Mouse (Mus musculus) hindbrain, postnatal 0 days (tissue): ENCODE measurements around the gene Gng10. TPM values are rescaled to one million over a fixed set of nuclear protein-coding genes. Genes with fewer than 3 reads are reported as not detected.

Experiments
- ATAC-seq: fragments of 200-750 bp; cut with Nextera tagmentation; 2 replicates; pipeline ENCODE4 v1.8.0; 2017; ENCODE audit warnings: mild to moderate bottlenecking, moderate TSS enrichment, moderate library complexity
- DNase-seq: peaks from one replicate; pipeline ENCODE4 v3.0.0-alpha.2; 2015; ENCODE audit warnings: low spot score
- H3K27ac ChIP-seq: fragments of 300-500 bp; sonication (generic); 2 replicates; pipeline ENCODE4 v1.5.1; 2014; ENCODE audit warnings: mild to moderate bottlenecking
- H3K27me3 ChIP-seq: fragments of 300-500 bp; sonication (generic); 2 replicates; pipeline ENCODE4 v1.6.1; 2014; ENCODE audit warnings: low read length, mixed read lengths; ENCODE audit not compliant: insufficient read depth
- H3K36me3 ChIP-seq: fragments of 300-500 bp; sonication (generic); 2 replicates; pipeline ENCODE4 v1.6.1; 2014; ENCODE audit warnings: low read length, mixed read lengths; ENCODE audit not compliant: insufficient read depth
- H3K4me1 ChIP-seq: fragments of 300-500 bp; sonication (generic); 2 replicates; pipeline ENCODE4 v1.6.1; 2014; ENCODE audit warnings: antibody characterized with exemption, low read length, mixed read lengths; ENCODE audit not compliant: insufficient read depth
- H3K4me2 ChIP-seq: fragments of 300-500 bp; sonication (generic); 2 replicates; pipeline ENCODE4 v1.6.1; 2014; ENCODE audit warnings: low read depth, mild to moderate bottlenecking, low read length, moderate library complexity, mixed read lengths
- H3K4me3 ChIP-seq: fragments of 300-500 bp; sonication (generic); 2 replicates; pipeline ENCODE4 v1.5.1; 2014; ENCODE audit warnings: low read length
- H3K9ac ChIP-seq: fragments of 300-500 bp; sonication (generic); replicated peaks from 2 replicates; pipeline ENCODE4 v1.6.1; 2014; ENCODE audit warnings: mild to moderate bottlenecking, low read length, moderate library complexity, mixed read lengths
- H3K9me3 ChIP-seq: fragments of 300-500 bp; sonication (generic); 2 replicates; pipeline ENCODE4 v1.6.1; 2016; ENCODE audit warnings: low read length, mixed read lengths
- CTCF ChIP-seq: IDR thresholded peaks from 2 replicates; pipeline ENCODE4 v1.5.1; 2016; ENCODE audit warnings: antibody characterized with exemption, control low read depth, low read depth
- WGBS: fragments of 180-500 bp; shearing (Covaris S2); extraction: QIAGEN DNeasy Blood & Tissue Kit; methylation state at CpG from one replicate; pipeline ENCODE4 v1.1.7; 2014; 5-methylcytosine and 5-hydroxymethylcytosine counted together
- polyA plus RNA-seq: library from polyadenylated mRNA; unstranded; fragments of >200 nt; fragmentation: Nextera tagmentation; extraction: Ambion mirVana; gene quantifications from 2 replicates; pipeline ENCODE4 v1.2.1, GENCODE M21; 2015
- total RNA-seq: library from RNA; depleted of rRNA; stranded (reverse); fragments of >200 nt; gene quantifications from 2 replicates; pipeline ENCODE4 v1.2.3, GENCODE M21; 2014

The Gng10 gene
- total and polyA plus RNA-seq, 2 experiments from 2014 or later, result 86.0 to 184 TPM

DNA sequence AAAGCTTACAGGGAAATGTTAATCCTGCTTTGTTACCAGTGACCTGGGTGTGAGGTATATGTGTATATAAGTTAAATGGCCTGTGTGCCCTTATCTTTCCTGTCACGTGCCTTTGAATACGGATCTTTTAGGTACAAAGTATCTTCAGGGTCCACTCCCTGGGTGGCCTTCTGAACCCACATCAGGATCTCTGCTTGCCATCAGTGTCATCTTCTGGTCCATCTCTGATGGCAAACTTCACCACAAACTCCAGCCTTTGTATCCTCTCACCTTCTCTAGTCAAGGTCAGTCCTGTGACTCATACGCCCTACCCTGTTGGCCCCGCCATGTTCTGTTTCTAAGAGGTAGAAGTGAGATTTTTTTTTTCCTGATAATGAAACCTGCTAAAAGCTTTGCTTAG lies 40.1 kb upstream of the Gng10 start, which contains the start of gene Dnajc25:
TSS of gene Dnajc25 (plus strand) at position 301 of the 400 bp plus-strand sequence.
- Histone ChIP-seq H3K4me3 (no peak within 1 kb of the TSS), H3K27ac (no peak within 1 kb of the TSS), H3K4me1 (no peaks in the 10 kb centered on the region), H3K27me3 (no peaks in the 10 kb centered on the region), H3K4me2 (no peak within 1 kb of the TSS), H3K9ac (no peak within 1 kb of the TSS), H3K36me3 (no peaks in the 10 kb centered on the region), H3K9me3 (no peaks in the 10 kb centered on the region)
- no peak for TF ChIP-seq CTCF
- 90% methylated on average over 4 of the region's 4 CpGs for WGBS
- ATAC-seq (no peak), DNase-seq (no peak)

- H3K9ac ChIP-seq, result no peak overlapping the region
- H3K27ac ChIP-seq, result no peak overlapping the region
- ATAC-seq (no peak), DNase-seq (no peak)
- H3K27me3 ChIP-seq, result no peaks in the 10 kb centered on the region
- no peak overlapping the region for H3K4me3 ChIP-seq
- 84% methylated on average over 8 of the region's 8 CpGs for WGBS
- no peaks in the 10 kb centered on the region for H3K9me3 ChIP-seq
- H3K4me1 ChIP-seq, result no peaks in the 10 kb centered on the region
- no peak overlapping the region for H3K4me2 ChIP-seq
- no peak for TF ChIP-seq CTCF
- no peaks in the 10 kb centered on the region for H3K36me3 ChIP-seq
These were observed 39.6 kb upstream of the Gng10 start for GRCm38 (mm10) chr4:58995251-58995693.

DNA sequence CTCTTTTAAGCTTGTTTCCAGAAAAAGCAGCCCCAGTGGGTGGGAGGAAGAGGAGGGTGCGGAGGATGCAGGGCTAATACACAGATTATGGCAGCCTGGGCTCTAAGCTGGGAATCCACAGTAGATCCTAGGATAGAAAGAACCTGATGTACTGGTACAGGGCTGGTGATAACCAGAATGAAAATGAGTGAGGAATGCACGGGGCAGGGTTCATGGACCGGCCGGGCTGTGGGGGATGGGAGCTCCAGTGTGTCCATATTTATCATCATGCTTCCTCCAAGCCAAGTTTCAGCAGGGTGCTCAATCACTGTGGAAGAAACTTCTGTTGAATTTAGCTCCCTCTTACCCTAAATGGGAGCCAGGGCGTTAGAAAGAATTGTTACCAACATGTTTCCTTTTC lies 37.8 kb upstream of the Gng10 start:
- ATAC-seq (no peak), DNase-seq (no peak)
- Histone ChIP-seq H3K36me3 (no peaks in the 10 kb centered on the region), H3K27me3 (no peaks in the 10 kb centered on the region), H3K9ac (no peak overlapping the region), H3K4me2 (no peak overlapping the region), H3K4me1 (no peaks in the 10 kb centered on the region), H3K27ac (no peak overlapping the region), H3K9me3 (no peaks in the 10 kb centered on the region), H3K4me3 (no peak overlapping the region)
- WGBS, result 66% methylated on average over 5 of the region's 5 CpGs
- TF ChIP-seq CTCF, result no peak

DNA sequence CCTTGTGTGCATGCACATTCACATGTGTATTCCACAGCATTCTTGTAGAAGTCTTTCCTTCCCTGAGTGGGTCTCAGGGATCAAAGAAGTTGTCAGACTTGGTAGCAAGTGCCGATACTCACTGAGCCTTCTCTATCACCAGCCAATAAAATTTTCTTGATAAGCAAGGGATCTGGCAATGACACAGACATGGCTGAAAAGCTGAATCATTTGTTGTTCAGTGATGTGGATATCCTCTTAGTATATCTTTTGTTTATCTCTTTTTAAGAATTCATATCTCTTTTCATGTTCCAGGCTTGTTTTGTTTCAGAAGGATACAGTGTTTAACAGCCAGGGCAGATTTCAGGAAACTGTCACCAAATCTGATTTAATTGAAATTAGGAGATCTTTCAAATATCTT lies 36.2 kb upstream of the Gng10 start:
- Histone ChIP-seq H3K27me3 (no peaks in the 10 kb centered on the region), H3K36me3 (no peaks in the 10 kb centered on the region), H3K27ac (no peak overlapping the region), H3K4me3 (no peak overlapping the region), H3K9me3 (no peaks in the 10 kb centered on the region), H3K4me1 (0 out of 2 replicates have a peak, but pooled peaks cover 3% of the 10 kb centered on the region), H3K9ac (no peak overlapping the region), H3K4me2 (no peak overlapping the region)
- no peak for ATAC-seq
- no peak for TF ChIP-seq CTCF
- 63% methylated on average over 1 of the region's 1 CpGs for WGBS
- DNase-seq, result no peak

- H3K4me1 ChIP-seq, result peaks cover 8% of the 10 kb centered on the region; the same call in 1 of the 2 replicates
- H3K9me3 ChIP-seq, result no peaks in the 10 kb centered on the region
- DNase-seq (peak; percentile 84), ATAC-seq (no peak)
- no peak overlapping the region for H3K9ac ChIP-seq
- no peak overlapping the region for H3K27ac ChIP-seq
- TF ChIP-seq CTCF, result peak; percentile 93
- H3K27me3 ChIP-seq, result no peaks in the 10 kb centered on the region
- 6% methylated on average over 2 of the region's 2 CpGs for WGBS
- no peak overlapping the region for H3K4me3 ChIP-seq
- H3K4me2 ChIP-seq, result no peak overlapping the region
- H3K36me3 ChIP-seq, result no peaks in the 10 kb centered on the region
These were observed 35.2 kb upstream of the Gng10 start for GRCm38 (mm10) chr4:58999686-59000085.

GRCm38 (mm10) chr4:59000614-59001013 lies 34.3 kb upstream of the Gng10 start:
- WGBS, result 0% methylated on average over 2 of the region's 2 CpGs
- Histone ChIP-seq H3K4me1 (peaks cover 8% of the 10 kb centered on the region; the same call in 1 of the 2 replicates), H3K27ac (no peak overlapping the region), H3K9me3 (no peaks in the 10 kb centered on the region), H3K9ac (no peak overlapping the region), H3K4me3 (no peak overlapping the region), H3K36me3 (no peaks in the 10 kb centered on the region), H3K4me2 (no peak overlapping the region), H3K27me3 (no peaks in the 10 kb centered on the region)
- ATAC-seq, result no peak
- DNase-seq, result peak; percentile 37
- peak; percentile 52; the same call in 1 of the 2 replicates for TF ChIP-seq CTCF

GRCm38 (mm10) chr4:59002948-59003805 lies 31.7 kb upstream of the Gng10 start, which contains the start of gene Gm20503:
TSS of gene Gm20503 (plus strand) at chr4:59003210.
- peak within 1 kb of the TSS; percentile 81 for H3K9ac ChIP-seq
- DNase-seq (peak; percentile 97), ATAC-seq (peak; percentile 98)
- no peaks in the 10 kb centered on the region for H3K27me3 ChIP-seq
- H3K9me3 ChIP-seq, result no peaks in the 10 kb centered on the region
- H3K27ac ChIP-seq, result peak within 1 kb of the TSS; percentile 87
- peak within 1 kb of the TSS; percentile 71 for H3K4me3 ChIP-seq
- H3K36me3 ChIP-seq, result no peaks in the 10 kb centered on the region
- H3K4me1 ChIP-seq, result peaks cover 11% of the 10 kb centered on the region; the same call in 1 of the 2 replicates
- WGBS, result under 1% methylated on average over 73 of the region's 89 CpGs
- H3K4me2 ChIP-seq, result peak within 1 kb of the TSS; percentile 86
- TF ChIP-seq CTCF, result 0 out of 2 replicates have a peak, but pooled peaks have one; percentile 11
